8 mouse cellular contexts compared by ENCODE assay signal in genomic region chr16:31429471-31430155, GRCm38 (mm10). TPM values are rescaled to one million over a fixed set of nuclear protein-coding genes. Genes with fewer than 3 reads are reported as not detected.
A peak's percentile ranks its signal among the peaks of the same experiment; 100 is the strongest.
DNase-seq lines count a peak whose midpoint lies in the region; ATAC-seq and TF ChIP-seq lines count a peak whose summit lies in the region.

No protein-coding gene starts in this region.

- WGBS in hindbrain, embryonic 12.5 days: under 1% methylated on average over 49 of the region's 49 CpGs
- WGBS in lung, postnatal 0 days: 1% methylated on average over 46 of the region's 49 CpGs

- H3K36me3 ChIP-seq in hindbrain, embryonic 12.5 days: no peaks in the 10 kb centered on the region
- no peaks in the 10 kb centered on the region for H3K36me3 ChIP-seq in lung, postnatal 0 days (ENCODE audit: insufficient read depth, low read length)

- TF ChIP-seq CTCF in lung, postnatal 0 days (IDR thresholded peaks at IDR 0.05): no peak

- peak overlapping the region; percentile 51 for H3K4me3 ChIP-seq in hindbrain, embryonic 12.5 days
- H3K4me3 ChIP-seq in lung, postnatal 0 days (ENCODE audit: low read depth, low read length): peak overlapping the region; percentile 41

- peak overlapping the region; percentile 80 for H3K4me2 ChIP-seq in hindbrain, embryonic 12.5 days (replicated peaks)
- peak overlapping the region; percentile 84 for H3K4me2 ChIP-seq in lung, postnatal 0 days (replicated peaks; ENCODE audit: low read depth, low read length)

- peaks cover 7% of the 10 kb centered on the region for H3K4me1 ChIP-seq in hindbrain, embryonic 12.5 days
- peaks cover 10% of the 10 kb centered on the region; the same call in 1 of the 2 replicates for H3K4me1 ChIP-seq in lung, postnatal 0 days (ENCODE audit: insufficient read depth, low read depth, low read length)

- DNase-seq in R1 (ENCODE audit: low read depth, low spot score): peak; percentile 96
- DNase-seq in cerebellum, postnatal 25 days: peak; percentile 96
- peak; percentile 94 to 96 for DNase-seq in frontal cortex, postnatal 14 days (ENCODE audit: low spot score in 2 of 2)
- peak; percentile 95 for DNase-seq in layer of hippocampus, postnatal 10 days (ENCODE audit: low spot score in 2 of 2)
- DNase-seq in lung, postnatal 0 days (ENCODE audit: low spot score): peak; percentile 94
- peak; percentile 69 for DNase-seq in ovary, postnatal 14 days (ENCODE audit: low spot score)
- peak; percentile 82 to 83 for DNase-seq in thymus, postnatal 10 days (ENCODE audit: low spot score in 2 of 2)

- ATAC-seq in hindbrain, embryonic 12.5 days (ENCODE audit: low FRiP score): peak; percentile 97
- ATAC-seq in lung, postnatal 0 days: peak; percentile 99

- peak overlapping the region; percentile 71 for H3K9ac ChIP-seq in hindbrain, embryonic 12.5 days
- no peak overlapping the region for H3K9ac ChIP-seq in lung, postnatal 0 days (replicated peaks; ENCODE audit: low read depth)

- TF ChIP-seq EP300 in lung, postnatal 0 days (IDR thresholded peaks at IDR 0.05): no peak

- peak overlapping the region; percentile 95 for H3K27ac ChIP-seq in hindbrain, embryonic 12.5 days
- no peak overlapping the region for H3K27ac ChIP-seq in lung, postnatal 0 days (ENCODE audit: low read length)

- no peaks in the 10 kb centered on the region for H3K9me3 ChIP-seq in hindbrain, embryonic 12.5 days (replicated peaks)
- no peaks in the 10 kb centered on the region for H3K9me3 ChIP-seq in lung, postnatal 0 days (ENCODE audit: low read length)

- peaks cover 20% of the 10 kb centered on the region for H3K27me3 ChIP-seq in hindbrain, embryonic 12.5 days
- peaks cover 12% of the 10 kb centered on the region; the same call in 1 of the 2 replicates for H3K27me3 ChIP-seq in lung, postnatal 0 days (replicated peaks; ENCODE audit: insufficient read depth, low read length)

RNA-seq across cellular contexts. Expression of gene Bdh1, which starts 7.5 kb away (rescaled TPM):
- 45.5 and 55.7 TPM in 2 replicates for polyA plus RNA-seq in hindbrain, embryonic 12.5 days (2016; fragmentation: Nextera tagmentation; extraction: Ambion mirVana)
- total RNA-seq in layer of hippocampus, postnatal 10 days (2021): 100 to 1,000 TPM; 261 to 306 TPM
- polyA plus RNA-seq in lung, postnatal 0 days (2015; fragmentation: Nextera tagmentation; extraction: Ambion mirVana): 1.9 and 2.0 TPM in 2 replicates

Comparison
In these comparisons a context has a peak if more than half of its experiments do, and no peak if none do; other contexts are left out.
1. RNA of gene Bdh1, which starts 7.5 kb away (polyA plus RNA-seq): 45.5 to 55.7 TPM in hindbrain, embryonic 12.5 days; 1.9 to 2.0 TPM in lung, postnatal 0 days; every median in the first group is over 10 times any median in the second.
2. Peak in every context shown above with its lines, with median percentiles within 50 percentile points of each other: DNase-seq.